Mouse (Mus musculus) kidney, embryonic 14.5 days (tissue): ENCODE measurements around the gene Dhh. TPM values are rescaled to one million over a fixed set of nuclear protein-coding genes. Genes with fewer than 3 reads are reported as not detected.

ENCODE experiments used
- ATAC-seq: fragments of 200-750 bp; cut with Nextera tagmentation; 2 replicates; pipeline ENCODE4 v1.8.0; 2017; ENCODE audit warnings: moderate number of reproducible peaks, mild to moderate bottlenecking, moderate TSS enrichment, moderate library complexity; ENCODE audit not compliant: low FRiP score, low TSS enrichment
- H3K27ac ChIP-seq: fragments of 300-500 bp; sonication (generic); 2 replicates; pipeline ENCODE4 v1.5.1; 2014; ENCODE audit warnings: low read depth, mild to moderate bottlenecking, low read length, moderate library complexity, mixed read lengths
- H3K27me3 ChIP-seq: fragments of 300-500 bp; sonication (generic); 2 replicates; pipeline ENCODE4 v1.6.1; 2014; ENCODE audit warnings: mild to moderate bottlenecking, low read length; ENCODE audit not compliant: control insufficient read depth, insufficient read depth
- H3K36me3 ChIP-seq: fragments of 300-500 bp; sonication (generic); 2 replicates; pipeline ENCODE4 v1.6.1; 2014; ENCODE audit warnings: low read length, mixed read lengths; ENCODE audit not compliant: control insufficient read depth, insufficient read depth
- H3K4me1 ChIP-seq: fragments of 300-500 bp; sonication (generic); 2 replicates; pipeline ENCODE4 v1.6.1; 2014; ENCODE audit warnings: low read length, mixed read lengths; ENCODE audit not compliant: control insufficient read depth, insufficient read depth
- H3K4me2 ChIP-seq: fragments of 300-500 bp; sonication (generic); replicated peaks from 2 replicates; pipeline ENCODE4 v1.6.1; 2014; ENCODE audit warnings: low read depth, mild to moderate bottlenecking, low read length
- H3K4me3 ChIP-seq: fragments of 300-500 bp; sonication (generic); 2 replicates; pipeline ENCODE4 v1.5.1; 2014; ENCODE audit warnings: mild to moderate bottlenecking, low read length
- H3K9ac ChIP-seq: fragments of 300-500 bp; sonication (generic); 2 replicates; pipeline ENCODE4 v1.6.1; 2014; ENCODE audit warnings: low read depth, mild to moderate bottlenecking, low read length, moderate library complexity
- H3K9me3 ChIP-seq: fragments of 300-500 bp; sonication (generic); 2 replicates; pipeline ENCODE4 v1.6.1; 2016; ENCODE audit warnings: low read length; ENCODE audit not compliant: control insufficient read depth
- WGBS: fragments of 180-500 bp; shearing (Covaris S2); extraction: QIAGEN DNeasy Blood & Tissue Kit; methylation state at CpG from one replicate; pipeline ENCODE4 v1.1.7; 2014; 5-methylcytosine and 5-hydroxymethylcytosine counted together
- polyA plus RNA-seq: library from polyadenylated mRNA; unstranded; fragments of >200 nt; fragmentation: Nextera tagmentation; extraction: Ambion mirVana; gene quantifications from 2 replicates; pipeline ENCODE4 v1.2.1, GENCODE M21; 2014

Gene Dhh
- 0.54 and 0.84 TPM in 2 replicates for polyA plus RNA-seq

DNA sequence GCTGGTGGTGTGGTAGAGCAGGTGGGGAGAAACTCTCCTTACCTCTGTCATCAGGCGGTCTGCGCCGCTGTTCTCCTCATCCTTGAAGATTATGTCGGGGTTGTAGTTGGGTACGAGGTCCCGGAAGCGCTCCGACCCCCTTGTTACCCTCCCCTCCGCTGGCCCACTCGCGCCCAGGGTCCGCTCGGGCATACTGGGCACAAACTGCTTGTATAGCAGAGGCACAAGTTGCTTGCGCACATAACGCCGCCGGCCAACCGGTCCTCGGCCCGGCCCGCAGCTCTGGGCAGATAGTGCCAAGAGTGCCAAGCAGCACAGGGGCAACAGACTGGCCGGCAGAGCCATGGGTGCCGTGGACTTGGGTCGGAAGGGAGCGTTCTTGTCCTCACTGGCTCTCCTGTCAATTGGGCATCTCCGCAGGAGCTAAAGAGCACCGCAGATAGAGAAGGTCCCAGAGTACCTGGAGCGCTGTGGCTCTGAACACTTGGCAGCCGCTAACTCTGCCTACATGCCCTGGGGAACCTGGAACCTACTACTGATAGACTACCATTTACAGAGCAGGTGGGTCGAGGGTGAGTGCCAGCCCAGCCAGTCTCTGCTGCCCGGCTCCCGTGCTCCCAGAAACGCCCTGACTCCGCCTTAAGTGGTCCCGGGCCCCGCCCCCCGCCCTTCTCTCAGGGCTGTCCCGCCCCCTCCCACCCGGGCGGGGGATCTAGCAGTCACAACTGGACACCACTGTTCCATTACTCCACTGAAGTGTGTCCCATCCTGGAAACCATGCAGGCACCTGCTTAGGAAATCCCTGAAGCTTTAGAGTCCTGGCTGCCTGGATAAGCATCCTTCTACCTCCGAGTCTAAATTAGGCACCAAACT lies at the start of gene Dhh:
Gene Dhh, minus strand, starts transcription at position 613 of the 873 bp plus-strand sequence.
- H3K9ac ChIP-seq = no peak within 1 kb of the TSS
- no peaks in the 10 kb centered on the region for H3K9me3 ChIP-seq
- H3K4me2 ChIP-seq = peak within 1 kb of the TSS; percentile 38
- peaks cover 40% of the 10 kb centered on the region for H3K4me1 ChIP-seq
- peak; percentile 70 for ATAC-seq
- peak within 1 kb of the TSS; percentile 31 for H3K4me3 ChIP-seq
- H3K27ac ChIP-seq = no peak within 1 kb of the TSS
- WGBS = under 1% methylated on average over 41 of the region's 41 CpGs
- 0 out of 2 replicates have a peak, but pooled peaks cover under 1% of the 10 kb centered on the region for H3K36me3 ChIP-seq
- peaks cover 64% of the 10 kb centered on the region for H3K27me3 ChIP-seq

DNA sequence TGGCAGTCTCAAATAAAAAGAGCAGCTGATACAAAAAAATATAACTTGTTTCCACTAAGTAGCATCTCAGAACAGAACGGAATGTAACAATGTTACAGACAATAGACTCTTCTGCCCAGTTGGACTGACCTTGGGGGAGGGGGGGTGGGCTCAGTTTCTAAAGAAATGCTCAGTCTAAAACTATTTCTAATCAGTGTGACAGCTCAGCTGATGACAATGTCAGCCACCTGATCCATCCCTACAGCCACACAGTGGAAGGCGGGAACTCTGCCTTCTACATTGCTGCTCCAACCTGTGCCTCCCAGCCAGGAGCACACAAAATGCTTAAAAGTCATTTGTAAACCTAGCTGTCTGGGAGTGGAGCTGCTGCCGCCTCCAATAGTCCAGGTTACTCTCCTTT lies 49.5 kb upstream of the Dhh start:
- H3K4me3 ChIP-seq = no peak overlapping the region
- no peak overlapping the region for H3K9ac ChIP-seq
- H3K4me1 ChIP-seq = peaks cover 7% of the 10 kb centered on the region; the same call in 1 of the 2 replicates
- H3K4me2 ChIP-seq = no peak overlapping the region
- 62% methylated on average over 3 of the region's 3 CpGs for WGBS
- peaks cover 12% of the 10 kb centered on the region for H3K36me3 ChIP-seq
- no peak for ATAC-seq
- H3K27me3 ChIP-seq = no peaks in the 10 kb centered on the region
- no peak overlapping the region for H3K27ac ChIP-seq
- H3K9me3 ChIP-seq = no peaks in the 10 kb centered on the region

DNA sequence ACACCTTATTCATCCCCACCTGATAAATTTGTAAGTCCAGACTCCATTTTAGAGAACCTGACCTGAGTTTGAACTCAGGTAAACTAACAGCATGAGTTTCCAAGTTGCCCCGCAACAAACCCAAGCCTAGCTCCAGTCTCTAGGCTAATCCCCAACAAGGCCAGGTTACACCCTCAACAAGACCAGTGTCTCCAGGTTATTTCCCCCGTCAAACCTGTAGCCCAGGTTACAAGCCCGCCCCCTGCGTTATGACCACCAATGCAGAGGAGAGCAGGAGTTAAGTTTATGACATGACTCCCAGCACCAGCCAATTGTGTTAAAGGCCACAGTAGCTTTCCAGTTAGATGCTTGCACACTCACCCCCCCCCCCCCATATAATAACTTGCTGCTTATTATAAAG lies 44.8 kb upstream of the Dhh start:
- Histone ChIP-seq H3K27me3 (no peaks in the 10 kb centered on the region), H3K9me3 (no peaks in the 10 kb centered on the region), H3K9ac (no peak overlapping the region), H3K4me2 (no peak overlapping the region), H3K27ac (no peak overlapping the region), H3K4me1 (no peaks in the 10 kb centered on the region), H3K4me3 (no peak overlapping the region), H3K36me3 (no peaks in the 10 kb centered on the region)
- 71% methylated on average over 4 of the region's 4 CpGs for WGBS
- ATAC-seq = no peak; the same call in 1 of the 2 replicates

DNA sequence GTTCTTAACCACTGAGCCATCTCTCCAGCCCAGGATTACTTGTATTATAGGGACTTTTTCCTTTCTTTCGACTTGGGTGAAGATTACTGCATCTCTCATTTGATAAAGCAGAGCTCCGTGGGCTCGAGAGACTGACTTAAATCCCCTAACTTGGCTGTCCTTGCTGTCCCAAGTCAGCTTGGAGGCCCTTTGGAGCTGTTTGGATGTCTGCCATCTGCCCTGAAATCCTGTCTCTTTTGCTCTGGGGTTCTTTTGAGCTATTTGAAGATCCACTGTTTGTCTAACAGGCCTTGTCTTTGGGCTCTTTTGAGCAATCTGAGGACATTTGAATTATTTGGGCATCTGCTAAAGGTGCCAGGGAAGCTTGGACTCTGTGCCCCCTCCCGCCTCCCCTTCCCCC lies 43.7 kb upstream of the Dhh start:
- H3K27me3 ChIP-seq = no peaks in the 10 kb centered on the region
- H3K4me1 ChIP-seq = no peaks in the 10 kb centered on the region
- H3K9ac ChIP-seq = no peak overlapping the region
- H3K4me2 ChIP-seq = no peak overlapping the region
- no peaks in the 10 kb centered on the region for H3K36me3 ChIP-seq
- H3K27ac ChIP-seq = no peak overlapping the region
- H3K4me3 ChIP-seq = no peak overlapping the region
- no peak for ATAC-seq
- H3K9me3 ChIP-seq = no peaks in the 10 kb centered on the region
- 89% methylated on average over 4 of the region's 4 CpGs for WGBS

DNA sequence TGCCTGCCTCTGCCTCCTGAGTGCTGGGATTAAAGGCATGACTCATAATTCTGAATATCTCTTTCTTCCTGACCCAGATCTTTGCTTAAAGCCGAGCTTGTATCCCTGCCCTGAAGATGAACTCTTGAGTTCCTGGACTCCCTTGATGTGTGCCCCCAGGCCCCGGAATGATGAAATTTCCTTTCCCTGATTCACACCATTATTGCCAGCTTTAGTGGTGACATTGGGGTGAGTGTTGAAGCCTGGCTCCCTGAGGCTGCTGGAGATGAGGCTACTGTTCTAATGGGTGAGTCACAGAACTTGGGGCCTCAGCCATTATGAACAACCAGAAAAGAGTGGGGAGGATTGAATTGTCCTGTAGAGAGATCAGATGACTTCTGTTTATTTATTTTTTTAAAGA lies 43.2 kb upstream of the Dhh start:
- Histone ChIP-seq H3K4me1 (no peaks in the 10 kb centered on the region), H3K27ac (no peak overlapping the region), H3K36me3 (no peaks in the 10 kb centered on the region), H3K4me3 (no peak overlapping the region), H3K27me3 (no peaks in the 10 kb centered on the region), H3K9me3 (no peaks in the 10 kb centered on the region), H3K9ac (no peak overlapping the region), H3K4me2 (no peak overlapping the region)
- ATAC-seq = no peak
- 73% methylated on average over 2 of the region's 2 CpGs for WGBS

- no peak overlapping the region for H3K9ac ChIP-seq
- H3K4me3 ChIP-seq = no peak overlapping the region
- H3K9me3 ChIP-seq = no peaks in the 10 kb centered on the region
- H3K27ac ChIP-seq = no peak overlapping the region
- no peaks in the 10 kb centered on the region for H3K27me3 ChIP-seq
- 80% methylated on average over 10 of the region's 10 CpGs for WGBS
- no peak overlapping the region for H3K4me2 ChIP-seq
- H3K36me3 ChIP-seq = no peaks in the 10 kb centered on the region
- peaks cover 3% of the 10 kb centered on the region for H3K4me1 ChIP-seq
- ATAC-seq = no peak
These were observed 42.5 kb upstream of the Dhh start for GRCm38 (mm10) chr15:98940816-98941215.

- Histone ChIP-seq H3K9ac (peak within 1 kb of the TSS; percentile 88), H3K9me3 (no peaks in the 10 kb centered on the region), H3K4me3 (peak within 1 kb of the TSS; percentile 82), H3K36me3 (peaks cover 9% of the 10 kb centered on the region), H3K27ac (peak within 1 kb of the TSS; percentile 98), H3K27me3 (no peaks in the 10 kb centered on the region), H3K4me1 (peaks cover 14% of the 10 kb centered on the region), H3K4me2 (peak within 1 kb of the TSS; percentile 95)
- ATAC-seq = peak; percentile 97
- whole genome bisulfite sequencing = under 1% methylated on average over 57 of the region's 58 CpGs
These were observed 36.0 kb upstream of the Dhh start, which contains the start of gene Tuba1b for GRCm38 (mm10) chr15:98934217-98934839. Gene Tuba1b (minus strand): TSS chr15:98934565.

DNA sequence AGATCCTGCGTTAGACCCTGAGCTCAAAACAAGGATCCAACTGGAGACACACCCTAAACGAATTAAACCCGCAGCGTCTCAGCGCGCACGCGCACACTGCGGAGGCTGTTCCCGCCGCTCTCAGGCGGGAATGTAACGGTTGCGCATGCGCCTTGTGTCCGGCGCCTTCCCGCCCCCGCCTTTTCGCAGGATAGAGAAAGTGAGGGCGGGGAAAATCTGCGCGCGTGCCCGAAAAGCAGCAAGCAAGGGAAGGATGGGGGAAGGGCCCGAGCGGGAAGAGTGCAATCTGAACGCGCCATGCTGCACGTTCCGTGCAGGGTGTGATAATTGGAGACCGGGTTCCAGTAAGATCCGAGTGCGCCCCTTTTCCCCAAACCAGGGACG lies 35.5 kb upstream of the Dhh start:
- H3K4me2 ChIP-seq = peak overlapping the region; percentile 95
- peaks cover 18% of the 10 kb centered on the region for H3K4me1 ChIP-seq
- peaks cover 9% of the 10 kb centered on the region for H3K36me3 ChIP-seq
- peak overlapping the region; percentile 82 for H3K4me3 ChIP-seq
- H3K9me3 ChIP-seq = no peaks in the 10 kb centered on the region
- WGBS = under 1% methylated on average over 35 of the region's 35 CpGs
- peak overlapping the region; percentile 98 for H3K27ac ChIP-seq
- peak overlapping the region; percentile 88 for H3K9ac ChIP-seq
- H3K27me3 ChIP-seq = no peaks in the 10 kb centered on the region
- peak; percentile 78 for ATAC-seq
